Mouse (Mus musculus): ENCODE results near the gene Prkcb. TPM values are rescaled to one million over a fixed set of nuclear protein-coding genes. Genes with fewer than 3 reads are reported as not detected.

Gene Prkcb
- polyA plus RNA-seq, 1 experiment from 2014 or later, result 4.8 TPM

GRCm38 (mm10) chr7:122460020-122460419 is 171.5 kb downstream of the Prkcb start:
- no peak overlapping the region for H3K27ac ChIP-seq (ENCODE audit: low read length)

GRCm38 (mm10) chr7:122465823-122466549 is 177.4 kb downstream of the Prkcb start:
- peaks cover 6% of the 10 kb centered on the region; the same call in 1 of the 2 replicates for H3K27me3 ChIP-seq (ENCODE audit: insufficient read depth, low read length)
- no peak for ATAC-seq (ENCODE audit: low FRiP score, low TSS enrichment)
- no peak overlapping the region for H3K27ac ChIP-seq (ENCODE audit: low read length)
- no peaks in the 10 kb centered on the region for H3K4me1 ChIP-seq (ENCODE audit: insufficient read depth, low read length)
- H3K4me3 ChIP-seq (ENCODE audit: low read length), result no peak overlapping the region
- 48% methylated on average over 8 of the region's 8 CpGs for WGBS
- no peak overlapping the region for H3K9ac ChIP-seq (replicated peaks; ENCODE audit: low read length)
- no peaks in the 10 kb centered on the region for H3K9me3 ChIP-seq (ENCODE audit: low read length)
- no peak overlapping the region for H3K4me2 ChIP-seq (replicated peaks; ENCODE audit: low read depth, low read length)
- no peaks in the 10 kb centered on the region for H3K36me3 ChIP-seq (ENCODE audit: insufficient read depth, low read length)

More at GRCm38 (mm10) chr7:122460020-122460419, 171.5 kb downstream of the Prkcb start:
- Histone ChIP-seq H3K4me2 (replicated peaks; ENCODE audit: low read depth, low read length) (no peak overlapping the region), H3K27me3 (ENCODE audit: insufficient read depth, low read length) (peaks cover 3% of the 10 kb centered on the region; the same call in 1 of the 2 replicates), H3K9me3 (ENCODE audit: low read length) (no peaks in the 10 kb centered on the region), H3K36me3 (ENCODE audit: insufficient read depth, low read length) (no peaks in the 10 kb centered on the region), H3K9ac (replicated peaks; ENCODE audit: low read length) (no peak overlapping the region), H3K4me1 (ENCODE audit: insufficient read depth, low read length) (no peaks in the 10 kb centered on the region), H3K4me3 (ENCODE audit: low read length) (no peak overlapping the region)
- ATAC-seq (ENCODE audit: low FRiP score, low TSS enrichment), result no peak
- 53% methylated on average over 2 of the region's 2 CpGs for WGBS

- no peak overlapping the region for H3K4me2 ChIP-seq (replicated peaks; ENCODE audit: low read depth, low read length)
- H3K36me3 ChIP-seq (ENCODE audit: insufficient read depth, low read length), result no peaks in the 10 kb centered on the region
- ATAC-seq (ENCODE audit: low FRiP score, low TSS enrichment), result no peak
- no peaks in the 10 kb centered on the region for H3K4me1 ChIP-seq (ENCODE audit: insufficient read depth, low read length)
- peaks cover 6% of the 10 kb centered on the region; the same call in 1 of the 2 replicates for H3K27me3 ChIP-seq (ENCODE audit: insufficient read depth, low read length)
- H3K9ac ChIP-seq (replicated peaks; ENCODE audit: low read length), result no peak overlapping the region
- H3K4me3 ChIP-seq (ENCODE audit: low read length), result no peak overlapping the region
- no peak overlapping the region for H3K27ac ChIP-seq (ENCODE audit: low read length)
- no peaks in the 10 kb centered on the region for H3K9me3 ChIP-seq (ENCODE audit: low read length)
- WGBS, result 79% methylated on average over 2 of the region's 2 CpGs
Measured at GRCm38 (mm10) chr7:122466722-122467121, 178.2 kb downstream of the Prkcb start.

- 68% methylated on average over 8 of the region's 8 CpGs for WGBS
Measured at GRCm38 (mm10) chr7:122467831-122468230, 179.3 kb downstream of the Prkcb start.

GRCm38 (mm10) chr7:122470370-122471280 is 182.1 kb downstream of the Prkcb start:
- Histone ChIP-seq H3K36me3 (ENCODE audit: insufficient read depth, low read length) (no peaks in the 10 kb centered on the region), H3K4me2 (replicated peaks; ENCODE audit: low read depth, low read length) (no peak overlapping the region), H3K9me3 (ENCODE audit: low read length) (peaks cover 6% of the 10 kb centered on the region; the same call in 1 of the 2 replicates), H3K4me1 (ENCODE audit: insufficient read depth, low read length) (no peaks in the 10 kb centered on the region), H3K9ac (replicated peaks; ENCODE audit: low read length) (no peak overlapping the region), H3K4me3 (ENCODE audit: low read length) (no peak overlapping the region), H3K27me3 (ENCODE audit: insufficient read depth, low read length) (no peaks in the 10 kb centered on the region), H3K27ac (ENCODE audit: low read length) (no peak overlapping the region)
- ATAC-seq (ENCODE audit: low FRiP score, low TSS enrichment), result 0 out of 2 replicates have a peak, but pooled peaks have one; percentile 35
- WGBS, result 61% methylated on average over 18 of the region's 18 CpGs

More at GRCm38 (mm10) chr7:122467831-122468230, 179.3 kb downstream of the Prkcb start:
- ATAC-seq (ENCODE audit: low FRiP score, low TSS enrichment), result no peak
- Histone ChIP-seq H3K9ac (replicated peaks; ENCODE audit: low read length) (no peak overlapping the region), H3K27ac (ENCODE audit: low read length) (no peak overlapping the region), H3K4me3 (ENCODE audit: low read length) (no peak overlapping the region), H3K36me3 (ENCODE audit: insufficient read depth, low read length) (no peaks in the 10 kb centered on the region), H3K4me1 (ENCODE audit: insufficient read depth, low read length) (no peaks in the 10 kb centered on the region), H3K9me3 (ENCODE audit: low read length) (no peaks in the 10 kb centered on the region), H3K4me2 (replicated peaks; ENCODE audit: low read depth, low read length) (no peak overlapping the region), H3K27me3 (ENCODE audit: insufficient read depth, low read length) (peaks cover 6% of the 10 kb centered on the region; the same call in 1 of the 2 replicates)

GRCm38 (mm10) chr7:122472223-122472622 is 183.7 kb downstream of the Prkcb start:
- Histone ChIP-seq H3K4me1 (ENCODE audit: insufficient read depth, low read length) (no peaks in the 10 kb centered on the region), H3K9me3 (ENCODE audit: low read length) (peaks cover 6% of the 10 kb centered on the region; the same call in 1 of the 2 replicates), H3K4me2 (replicated peaks; ENCODE audit: low read depth, low read length) (no peak overlapping the region), H3K4me3 (ENCODE audit: low read length) (no peak overlapping the region), H3K27ac (ENCODE audit: low read length) (no peak overlapping the region), H3K9ac (replicated peaks; ENCODE audit: low read length) (no peak overlapping the region), H3K36me3 (ENCODE audit: insufficient read depth, low read length) (no peaks in the 10 kb centered on the region), H3K27me3 (ENCODE audit: insufficient read depth, low read length) (no peaks in the 10 kb centered on the region)
- 67% methylated on average over 5 of the region's 5 CpGs for WGBS
- no peak for ATAC-seq (ENCODE audit: low FRiP score, low TSS enrichment)

GRCm38 (mm10) chr7:122475038-122475437 is 186.5 kb downstream of the Prkcb start:
- 0 out of 2 replicates have a peak, but pooled peaks cover 5% of the 10 kb centered on the region for H3K4me1 ChIP-seq (ENCODE audit: insufficient read depth, low read length)
- no peaks in the 10 kb centered on the region for H3K36me3 ChIP-seq (ENCODE audit: insufficient read depth, low read length)
- peaks cover 6% of the 10 kb centered on the region; the same call in 1 of the 2 replicates for H3K9me3 ChIP-seq (ENCODE audit: low read length)
- no peaks in the 10 kb centered on the region for H3K27me3 ChIP-seq (ENCODE audit: insufficient read depth, low read length)
- no peak for ATAC-seq (ENCODE audit: low FRiP score, low TSS enrichment)
- H3K9ac ChIP-seq (replicated peaks; ENCODE audit: low read length), result no peak overlapping the region
- no peak overlapping the region for H3K27ac ChIP-seq (ENCODE audit: low read length)
- H3K4me3 ChIP-seq (ENCODE audit: low read length), result no peak overlapping the region
- no peak overlapping the region for H3K4me2 ChIP-seq (replicated peaks; ENCODE audit: low read depth, low read length)

- H3K9me3 ChIP-seq (ENCODE audit: low read length), result peaks cover 6% of the 10 kb centered on the region; the same call in 1 of the 2 replicates
- H3K9ac ChIP-seq (replicated peaks; ENCODE audit: low read length), result no peak overlapping the region
- H3K27me3 ChIP-seq (ENCODE audit: insufficient read depth, low read length), result no peaks in the 10 kb centered on the region
- H3K4me2 ChIP-seq (replicated peaks; ENCODE audit: low read depth, low read length), result no peak overlapping the region
- no peaks in the 10 kb centered on the region for H3K36me3 ChIP-seq (ENCODE audit: insufficient read depth, low read length)
- no peak overlapping the region for H3K27ac ChIP-seq (ENCODE audit: low read length)
- no peak overlapping the region for H3K4me3 ChIP-seq (ENCODE audit: low read length)
- 0 out of 2 replicates have a peak, but pooled peaks cover 5% of the 10 kb centered on the region for H3K4me1 ChIP-seq (ENCODE audit: insufficient read depth, low read length)
- 83% methylated on average over 6 of the region's 6 CpGs for WGBS
- ATAC-seq (ENCODE audit: low FRiP score, low TSS enrichment), result no peak
Measured at GRCm38 (mm10) chr7:122476697-122477096, 188.1 kb downstream of the Prkcb start.

GRCm38 (mm10) chr7:122477118-122477517 is 188.6 kb downstream of the Prkcb start:
- ATAC-seq (ENCODE audit: low FRiP score, low TSS enrichment), result no peak

More at GRCm38 (mm10) chr7:122477118-122477517, 188.6 kb downstream of the Prkcb start:
- H3K4me1 ChIP-seq (ENCODE audit: insufficient read depth, low read length), result 0 out of 2 replicates have a peak, but pooled peaks cover 5% of the 10 kb centered on the region
- no peak overlapping the region for H3K4me3 ChIP-seq (ENCODE audit: low read length)
- H3K4me2 ChIP-seq (replicated peaks; ENCODE audit: low read depth, low read length), result no peak overlapping the region
- 54% methylated on average over 7 of the region's 7 CpGs for WGBS
- H3K36me3 ChIP-seq (ENCODE audit: insufficient read depth, low read length), result no peaks in the 10 kb centered on the region
- H3K9me3 ChIP-seq (ENCODE audit: low read length), result peaks cover 6% of the 10 kb centered on the region; the same call in 1 of the 2 replicates
- no peaks in the 10 kb centered on the region for H3K27me3 ChIP-seq (ENCODE audit: insufficient read depth, low read length)
- no peak overlapping the region for H3K9ac ChIP-seq (replicated peaks; ENCODE audit: low read length)
- no peak overlapping the region for H3K27ac ChIP-seq (ENCODE audit: low read length)

Measured in kidney, embryonic 16.5 days (tissue).